Mouse (Mus musculus): ENCODE measurements around the gene Wdr49. TPM values are rescaled to one million over a fixed set of nuclear protein-coding genes. Genes with fewer than 3 reads are reported as not detected.
"Not testable (repeated sequence)": the region's sequence is repeated elsewhere in the genome, so short reads cannot be mapped to it uniquely, and the experiment has no call there.

Gene Wdr49
- polyA plus RNA-seq, 1 experiment from 2014 or later = not detected

GRCm38 (mm10) chr3:75299464-75299863 lies 182.5 kb downstream of the Wdr49 start:
- H3K4me1 ChIP-seq = peaks cover 12% of the 10 kb centered on the region
- not testable (repeated sequence) for H3K9ac ChIP-seq

GRCm38 (mm10) chr3:75297758-75298111 lies 184.2 kb downstream of the Wdr49 start:
- WGBS = 29% methylated on average over 3 of the region's 3 CpGs
- H3K4me3 ChIP-seq = no peak overlapping the region
- 0 out of 2 replicates have a peak overlapping the region, but pooled peaks have one; percentile 20 for H3K27ac ChIP-seq (replicated peaks)
- H3K27me3 ChIP-seq (replicated peaks) = no peaks in the 10 kb centered on the region
- no peaks in the 10 kb centered on the region for H3K36me3 ChIP-seq
- H3K9ac ChIP-seq = no peak overlapping the region
- H3K9me3 ChIP-seq = no peaks in the 10 kb centered on the region
- no peak for ATAC-seq (ENCODE audit: extremely low read depth, insufficient number of reproducible peaks, low FRiP score, low TSS enrichment)
- H3K4me2 ChIP-seq = no peak overlapping the region
- H3K4me1 ChIP-seq = peaks cover 12% of the 10 kb centered on the region

More at GRCm38 (mm10) chr3:75299464-75299863, 182.5 kb downstream of the Wdr49 start:
- H3K4me3 ChIP-seq; H3K36me3 ChIP-seq; H3K4me2 ChIP-seq; H3K27ac ChIP-seq (replicated peaks); H3K27me3 ChIP-seq (replicated peaks); ATAC-seq (ENCODE audit: extremely low read depth, insufficient number of reproducible peaks, low FRiP score, low TSS enrichment); H3K9me3 ChIP-seq: not testable (repeated sequence)
- WGBS = 78% methylated on average over 1 of the region's 1 CpGs

- H3K27me3 ChIP-seq (replicated peaks) = no peaks in the 10 kb centered on the region
- no peak for ATAC-seq (ENCODE audit: extremely low read depth, insufficient number of reproducible peaks, low FRiP score, low TSS enrichment)
- 0 out of 2 replicates have a peak overlapping the region, but pooled peaks have one; percentile 20 for H3K27ac ChIP-seq (replicated peaks)
- no peak overlapping the region for H3K9ac ChIP-seq
- 49% methylated on average over 2 of the region's 2 CpGs for WGBS
- no peak overlapping the region for H3K4me2 ChIP-seq
- H3K4me3 ChIP-seq = no peak overlapping the region
- H3K4me1 ChIP-seq = peaks cover 12% of the 10 kb centered on the region
- H3K36me3 ChIP-seq = no peaks in the 10 kb centered on the region
- H3K9me3 ChIP-seq = no peaks in the 10 kb centered on the region
Observed at GRCm38 (mm10) chr3:75297026-75297757, 184.8 kb downstream of the Wdr49 start.

DNA sequence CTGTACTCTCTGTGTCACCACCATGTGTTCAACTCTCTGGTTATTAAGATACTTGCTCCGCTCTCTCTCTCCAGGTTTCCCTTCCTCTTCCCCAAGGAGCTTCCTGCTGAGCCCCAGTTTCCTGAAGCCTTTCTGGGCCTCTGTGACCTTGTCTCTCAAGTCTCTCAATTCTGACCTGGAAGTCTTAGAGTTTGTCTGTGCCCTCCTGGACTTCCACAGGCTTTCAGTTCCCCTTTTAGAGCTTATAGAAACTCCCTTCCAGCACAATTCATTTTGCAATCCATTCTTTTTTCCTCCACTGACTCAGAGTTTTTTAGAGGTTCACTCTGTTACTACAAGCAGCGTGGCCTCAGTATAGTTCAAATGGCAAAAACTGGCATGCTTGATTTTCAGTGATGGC lies 188.7 kb downstream of the Wdr49 start:
- no peak overlapping the region for H3K27ac ChIP-seq (replicated peaks)
- H3K9me3 ChIP-seq = no peaks in the 10 kb centered on the region
- no peak overlapping the region for H3K4me3 ChIP-seq
- WGBS = 86% methylated on average over 2 of the region's 2 CpGs
- no peak for ATAC-seq (ENCODE audit: extremely low read depth, insufficient number of reproducible peaks, low FRiP score, low TSS enrichment)
- H3K4me1 ChIP-seq = peaks cover 12% of the 10 kb centered on the region
- H3K9ac ChIP-seq = no peak overlapping the region
- no peaks in the 10 kb centered on the region for H3K27me3 ChIP-seq (replicated peaks)
- no peak overlapping the region for H3K4me2 ChIP-seq
- H3K36me3 ChIP-seq = no peaks in the 10 kb centered on the region

DNA sequence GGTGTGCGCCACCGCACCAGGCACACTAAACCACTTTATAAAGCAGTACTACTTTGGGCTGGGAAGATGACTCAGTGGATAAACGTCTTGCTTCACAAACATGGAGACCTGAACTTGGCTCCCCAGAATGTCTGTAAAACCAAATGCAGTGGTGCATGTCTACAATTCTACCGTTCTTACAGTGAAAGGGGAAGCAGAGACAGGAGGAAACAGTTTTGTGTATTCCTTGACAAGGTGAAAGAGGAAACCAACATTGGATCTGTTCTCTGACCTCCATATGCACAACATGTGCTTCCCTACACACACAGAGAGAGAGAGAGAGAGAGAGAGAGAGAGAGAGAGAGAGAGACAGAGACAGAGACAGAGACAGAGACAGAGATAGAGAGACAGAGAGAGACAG lies 204.5 kb downstream of the Wdr49 start:
- 73% methylated on average over 4 of the region's 4 CpGs for whole genome bisulfite sequencing
- no peak for ATAC-seq (ENCODE audit: extremely low read depth, insufficient number of reproducible peaks, low FRiP score, low TSS enrichment)

GRCm38 (mm10) chr3:75276522-75276921 lies 205.4 kb downstream of the Wdr49 start:
- Histone ChIP-seq H3K36me3 (no peaks in the 10 kb centered on the region), H3K27me3 (replicated peaks) (no peaks in the 10 kb centered on the region), H3K4me2 (no peak overlapping the region), H3K27ac (replicated peaks) (no peak overlapping the region), H3K9ac (no peak overlapping the region), H3K4me1 (peaks cover 8% of the 10 kb centered on the region), H3K9me3 (no peaks in the 10 kb centered on the region), H3K4me3 (no peak overlapping the region)
- no peak for ATAC-seq (ENCODE audit: extremely low read depth, insufficient number of reproducible peaks, low FRiP score, low TSS enrichment)
- whole genome bisulfite sequencing = 83% methylated on average over 3 of the region's 3 CpGs

More for the DNA sequence above, 204.5 kb downstream of the Wdr49 start:
- peaks cover 8% of the 10 kb centered on the region for H3K4me1 ChIP-seq
- no peak overlapping the region for H3K4me3 ChIP-seq
- no peaks in the 10 kb centered on the region for H3K9me3 ChIP-seq
- H3K36me3 ChIP-seq = no peaks in the 10 kb centered on the region
- H3K27me3 ChIP-seq (replicated peaks) = no peaks in the 10 kb centered on the region
- H3K4me2 ChIP-seq = no peak overlapping the region
- no peak overlapping the region for H3K9ac ChIP-seq
- H3K27ac ChIP-seq (replicated peaks) = no peak overlapping the region

DNA sequence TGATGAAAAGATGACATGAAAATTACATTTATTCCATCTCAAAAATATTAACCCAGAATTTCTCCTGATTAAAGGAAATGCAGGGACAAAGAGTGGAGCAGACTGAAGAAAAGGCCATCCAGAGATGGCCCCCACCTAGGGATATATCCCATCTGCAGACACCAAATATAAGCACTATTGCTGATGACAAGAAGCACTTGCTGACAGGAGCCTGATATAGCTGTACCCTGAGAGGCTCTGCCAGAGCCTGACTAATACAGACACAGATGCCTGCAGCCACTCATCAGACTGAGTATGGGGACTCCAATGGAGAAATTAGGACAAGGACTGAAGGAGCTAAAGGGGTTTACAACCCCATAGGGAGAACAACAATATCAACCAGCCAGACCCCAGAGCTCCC lies 206.8 kb downstream of the Wdr49 start:
- no peak overlapping the region for H3K4me2 ChIP-seq
- H3K36me3 ChIP-seq = no peaks in the 10 kb centered on the region
- no peak overlapping the region for H3K4me3 ChIP-seq
- no peaks in the 10 kb centered on the region for H3K27me3 ChIP-seq (replicated peaks)
- peaks cover 8% of the 10 kb centered on the region for H3K4me1 ChIP-seq
- H3K9me3 ChIP-seq = no peaks in the 10 kb centered on the region
- H3K27ac ChIP-seq (replicated peaks) = 0 out of 2 replicates have a peak overlapping the region, but pooled peaks have one; percentile 2
- no peak overlapping the region for H3K9ac ChIP-seq
- no peak for ATAC-seq (ENCODE audit: extremely low read depth, insufficient number of reproducible peaks, low FRiP score, low TSS enrichment)

DNA sequence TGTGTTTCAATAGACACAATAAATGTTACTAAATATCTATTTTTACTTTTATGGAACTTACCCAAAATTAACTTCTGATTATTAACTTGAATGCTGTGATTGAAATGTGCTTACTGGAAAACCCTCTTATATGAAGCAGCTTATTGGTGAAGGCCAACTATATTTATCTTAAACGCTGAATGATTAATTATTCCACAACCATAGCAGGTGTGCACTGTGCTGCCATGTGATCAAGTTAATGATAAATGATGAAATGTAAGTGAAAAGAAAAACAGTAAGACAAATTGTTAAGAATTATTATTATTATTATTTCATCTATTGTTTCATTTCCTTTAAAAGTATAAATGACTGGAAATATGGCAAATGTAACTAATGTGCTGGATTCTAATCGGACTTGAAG lies 212.0 kb downstream of the Wdr49 start, which contains the start of gene Serpini2:
Gene Serpini2 (minus strand): TSS at position 101 of the 400 bp plus-strand sequence.
- Histone ChIP-seq H3K4me1 (peaks cover 4% of the 10 kb centered on the region), H3K4me2 (no peak within 1 kb of the TSS), H3K36me3 (no peaks in the 10 kb centered on the region), H3K9me3 (no peaks in the 10 kb centered on the region), H3K4me3 (no peak within 1 kb of the TSS), H3K9ac (no peak within 1 kb of the TSS), H3K27ac (replicated peaks) (no peak within 1 kb of the TSS), H3K27me3 (replicated peaks) (no peaks in the 10 kb centered on the region)
- WGBS = 70% methylated on average over 2 of the region's 2 CpGs
- no peak for ATAC-seq (ENCODE audit: extremely low read depth, insufficient number of reproducible peaks, low FRiP score, low TSS enrichment)

DNA sequence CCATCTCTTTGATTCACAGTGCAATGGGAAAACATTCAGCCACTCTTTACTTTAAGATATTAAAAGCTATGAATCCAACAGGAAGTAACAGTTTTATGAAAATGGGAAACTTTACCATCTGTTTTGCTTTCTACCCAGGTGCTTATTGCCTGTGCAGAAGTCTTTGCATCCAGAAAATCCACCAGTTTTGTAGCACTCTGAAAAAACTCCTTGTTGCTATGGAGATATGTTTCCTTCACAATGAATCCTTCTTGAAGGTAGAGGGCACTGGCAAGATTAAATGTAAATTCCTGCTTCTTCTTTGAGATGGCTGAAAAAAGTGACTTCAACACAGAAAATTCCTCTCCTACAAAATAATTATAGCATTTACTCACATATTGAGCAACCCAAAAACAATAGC lies 222.6 kb downstream of the Wdr49 start:
- ATAC-seq (ENCODE audit: extremely low read depth, insufficient number of reproducible peaks, low FRiP score, low TSS enrichment) = no peak

More for the DNA sequence above, 222.6 kb downstream of the Wdr49 start:
- Histone ChIP-seq H3K9ac (no peak overlapping the region), H3K27ac (replicated peaks) (no peak overlapping the region), H3K9me3 (no peaks in the 10 kb centered on the region), H3K4me3 (no peak overlapping the region), H3K4me1 (no peaks in the 10 kb centered on the region), H3K36me3 (no peaks in the 10 kb centered on the region), H3K4me2 (no peak overlapping the region), H3K27me3 (replicated peaks) (no peaks in the 10 kb centered on the region)

Other genes starting within 250 kb of the Wdr49 start
- gene Serpini2, start 212.1 kb downstream of the Wdr49 start, polyA plus RNA-seq (2015; fragmentation: Nextera tagmentation; extraction: Ambion mirVana) = 0.20 TPM in 1 of 2 replicates, not detected in the other
- gene Pdcd10, start 74.7 kb upstream of the Wdr49 start, polyA plus RNA-seq (2015; fragmentation: Nextera tagmentation; extraction: Ambion mirVana) = 48.5 and 49.4 TPM in 2 replicates
- 1.4 and 2.1 TPM in 2 replicates for gene Serpini1, start 75.4 kb upstream of the Wdr49 start, polyA plus RNA-seq (2015; fragmentation: Nextera tagmentation; extraction: Ambion mirVana)